Mouse (Mus musculus): Measurements from ENCODE around the gene Lypd5. TPM values are rescaled to one million over a fixed set of nuclear protein-coding genes. Genes with fewer than 3 reads are reported as not detected.

Gene Lypd5
- polyA plus RNA-seq, 2 experiments = 0.50 to 3.1 TPM

DNA sequence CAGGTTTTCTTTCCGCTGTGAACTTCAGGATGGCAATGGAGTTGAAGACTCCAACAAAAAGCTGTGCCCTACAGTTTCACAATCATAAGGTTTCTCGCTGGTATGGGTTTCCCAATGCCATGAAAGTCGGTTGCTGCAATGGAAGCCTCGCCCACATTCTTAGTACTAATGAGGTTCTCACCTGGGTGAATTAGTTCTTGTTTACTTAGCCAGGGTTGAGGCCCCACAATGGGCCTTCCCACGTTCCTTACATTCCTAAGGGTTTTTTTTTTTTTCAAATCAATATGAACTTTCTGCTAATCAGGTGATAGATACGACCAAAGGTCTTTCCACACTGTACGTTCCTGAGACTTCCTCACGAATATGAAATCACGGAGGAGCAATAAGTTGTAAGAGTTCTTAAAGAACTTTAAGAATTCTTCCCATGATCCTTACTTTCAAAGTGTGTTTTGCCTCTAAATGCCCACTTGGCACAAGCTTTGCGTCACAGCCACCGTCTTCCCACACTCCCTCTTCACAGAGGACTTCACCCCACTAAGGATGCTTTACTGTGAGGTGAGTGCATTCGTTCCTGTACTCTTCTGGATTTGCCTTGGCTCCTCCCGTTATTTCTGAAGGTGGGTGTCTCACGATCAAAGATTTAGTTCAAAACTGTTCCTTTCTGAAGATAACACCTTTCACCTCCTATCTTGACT lies 21.6 kb upstream of the Lypd5 start:
- 0 out of 2 replicates have a peak, but pooled peaks cover 6% of the 10 kb centered on the region for H3K4me1 ChIP-seq (ENCODE audit: control insufficient read depth, insufficient read depth, low read length)
- DNase-seq (ENCODE audit: low spot score) = no peak
- WGBS = 83% methylated on average over 14 of the region's 14 CpGs
- H3K36me3 ChIP-seq (ENCODE audit: control insufficient read depth, insufficient read depth, low read length) = no peaks in the 10 kb centered on the region
- TF ChIP-seq POLR2A (IDR thresholded peaks at IDR 0.05; ENCODE audit: borderline replicate concordance, extremely low read depth, insufficient read depth, insufficient read length) = no peak
- no peak overlapping the region for H3K4me3 ChIP-seq (replicated peaks; ENCODE audit: low read length)
- H3K9me3 ChIP-seq (ENCODE audit: control insufficient read depth, low read length) = peaks cover 10% of the 10 kb centered on the region
- no peak for ATAC-seq (ENCODE audit: low FRiP score, low read depth)
- no peak overlapping the region for H3K9ac ChIP-seq (ENCODE audit: low read depth, low read length, severe bottlenecking)
- no peaks in the 10 kb centered on the region for H3K27me3 ChIP-seq (ENCODE audit: control insufficient read depth, insufficient read depth, low read length)
- no peak overlapping the region for H3K4me2 ChIP-seq (replicated peaks; ENCODE audit: low read depth, low read length, severe bottlenecking)
- H3K27ac ChIP-seq (replicated peaks; ENCODE audit: low read depth, low read length) = no peak overlapping the region

DNA sequence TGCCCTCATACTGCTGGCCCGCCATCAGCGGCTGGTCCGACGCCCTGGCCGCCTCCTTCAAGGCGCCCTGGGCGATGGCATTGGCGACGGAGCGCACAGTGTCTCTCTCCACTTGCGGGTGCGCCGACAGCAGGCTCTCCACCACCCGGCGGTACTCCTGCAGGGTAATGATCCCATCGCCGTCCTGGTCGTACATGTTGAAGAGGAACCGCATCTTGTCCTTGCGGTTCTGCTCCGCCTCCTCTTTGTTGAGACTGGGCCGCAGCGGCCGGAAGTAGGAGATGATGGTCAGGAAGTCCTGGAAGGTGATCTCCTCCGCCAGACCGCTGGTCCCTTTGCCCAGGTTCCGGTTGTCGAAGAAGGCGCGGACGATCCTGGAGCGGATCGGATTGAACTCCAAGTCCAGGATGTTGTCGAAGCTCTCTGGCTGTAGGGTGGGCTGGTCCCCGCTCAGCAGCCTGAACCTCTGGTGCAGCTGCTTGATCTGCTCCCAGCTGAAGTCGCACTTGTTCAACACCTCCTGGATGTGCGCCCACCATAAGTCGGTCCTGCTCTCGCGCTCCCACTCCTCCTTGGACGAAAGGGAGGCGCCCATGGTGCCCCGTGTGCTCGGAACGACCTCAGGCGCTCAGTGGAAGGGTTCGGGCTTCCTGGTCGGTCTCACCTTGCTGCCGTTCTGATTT lies 15.6 kb upstream of the Lypd5 start, which contains the start of gene Tescl:
TSS of gene Tescl (minus strand) at position 633 of the 683 bp plus-strand sequence.
- Histone ChIP-seq H3K36me3 (ENCODE audit: control insufficient read depth, insufficient read depth, low read length) (no peaks in the 10 kb centered on the region), H3K27me3 (ENCODE audit: control insufficient read depth, insufficient read depth, low read length) (no peaks in the 10 kb centered on the region; the same call in 1 of the 2 replicates), H3K4me2 (replicated peaks; ENCODE audit: low read depth, low read length, severe bottlenecking) (peak within 1 kb of the TSS; percentile 23; the same call in 1 of the 2 replicates), H3K9ac (ENCODE audit: low read depth, low read length, severe bottlenecking) (no peak within 1 kb of the TSS), H3K9me3 (ENCODE audit: control insufficient read depth, low read length) (no peaks in the 10 kb centered on the region), H3K27ac (replicated peaks; ENCODE audit: low read depth, low read length) (no peak within 1 kb of the TSS), H3K4me3 (replicated peaks; ENCODE audit: low read length) (peak within 1 kb of the TSS; percentile 20), H3K4me1 (ENCODE audit: control insufficient read depth, insufficient read depth, low read length) (no peaks in the 10 kb centered on the region)
- ATAC-seq (ENCODE audit: low FRiP score, low read depth) = no peak
- TF ChIP-seq POLR2A (IDR thresholded peaks at IDR 0.05; ENCODE audit: borderline replicate concordance, extremely low read depth, insufficient read depth, insufficient read length) = no peak
- no peak for DNase-seq (ENCODE audit: low spot score)
- 38% methylated on average over 48 of the region's 49 CpGs for WGBS

DNA sequence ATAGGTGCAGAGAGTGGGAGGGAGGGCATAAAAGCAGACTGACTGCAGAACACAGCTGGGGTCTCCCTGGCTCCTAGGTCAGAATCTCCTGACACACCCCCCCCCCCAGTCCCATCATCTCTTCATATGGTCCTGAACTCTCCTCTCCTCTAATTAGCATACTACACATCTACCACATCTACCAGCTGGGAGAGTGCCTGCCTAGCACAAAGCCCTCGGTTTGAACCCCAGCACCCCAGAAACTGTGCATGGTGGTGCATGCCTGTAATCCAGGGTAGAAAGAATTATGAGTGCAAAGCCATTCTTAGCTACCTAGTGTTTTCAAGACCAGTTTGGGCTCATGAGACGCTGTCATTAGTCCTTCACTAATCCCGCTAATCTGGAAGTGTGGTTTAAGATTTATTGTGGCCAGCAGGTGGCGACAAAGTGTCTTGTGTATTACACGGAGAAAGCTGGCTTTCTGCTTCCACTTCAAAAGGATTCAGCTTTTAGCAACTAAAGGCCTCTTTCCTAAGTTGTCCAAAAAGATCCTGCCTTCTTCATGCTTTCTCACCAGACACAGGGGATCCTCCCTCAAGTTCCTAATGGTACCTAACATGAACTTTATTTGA lies 13.2 kb upstream of the Lypd5 start:
- H3K9ac ChIP-seq (ENCODE audit: low read depth, low read length, severe bottlenecking) = no peak overlapping the region
- no peak overlapping the region for H3K4me2 ChIP-seq (replicated peaks; ENCODE audit: low read depth, low read length, severe bottlenecking)
- H3K36me3 ChIP-seq (ENCODE audit: control insufficient read depth, insufficient read depth, low read length) = no peaks in the 10 kb centered on the region
- H3K27ac ChIP-seq (replicated peaks; ENCODE audit: low read depth, low read length) = no peak overlapping the region
- no peak for TF ChIP-seq POLR2A (IDR thresholded peaks at IDR 0.05; ENCODE audit: borderline replicate concordance, extremely low read depth, insufficient read depth, insufficient read length)
- H3K4me1 ChIP-seq (ENCODE audit: control insufficient read depth, insufficient read depth, low read length) = no peaks in the 10 kb centered on the region
- no peaks in the 10 kb centered on the region; the same call in 1 of the 2 replicates for H3K27me3 ChIP-seq (ENCODE audit: control insufficient read depth, insufficient read depth, low read length)
- H3K9me3 ChIP-seq (ENCODE audit: control insufficient read depth, low read length) = no peaks in the 10 kb centered on the region
- DNase-seq (ENCODE audit: low spot score) = peak; percentile 82
- no peak for ATAC-seq (ENCODE audit: low FRiP score, low read depth)
- 14% methylated on average over 5 of the region's 5 CpGs for WGBS
- no peak overlapping the region for H3K4me3 ChIP-seq (replicated peaks; ENCODE audit: low read length)

- H3K4me3 ChIP-seq (replicated peaks; ENCODE audit: low read length) = no peak overlapping the region
- no peak for TF ChIP-seq POLR2A (IDR thresholded peaks at IDR 0.05; ENCODE audit: borderline replicate concordance, extremely low read depth, insufficient read depth, insufficient read length)
- DNase-seq (ENCODE audit: low spot score) (no peak), ATAC-seq (ENCODE audit: low FRiP score, low read depth) (no peak)
- H3K4me1 ChIP-seq (ENCODE audit: control insufficient read depth, insufficient read depth, low read length) = no peaks in the 10 kb centered on the region
- H3K9ac ChIP-seq (ENCODE audit: low read depth, low read length, severe bottlenecking) = no peak overlapping the region
- H3K27ac ChIP-seq (replicated peaks; ENCODE audit: low read depth, low read length) = no peak overlapping the region
- 48% methylated on average over 2 of the region's 2 CpGs for WGBS
- H3K27me3 ChIP-seq (ENCODE audit: control insufficient read depth, insufficient read depth, low read length) = no peaks in the 10 kb centered on the region; the same call in 1 of the 2 replicates
- H3K9me3 ChIP-seq (ENCODE audit: control insufficient read depth, low read length) = no peaks in the 10 kb centered on the region
- H3K4me2 ChIP-seq (replicated peaks; ENCODE audit: low read depth, low read length, severe bottlenecking) = no peak overlapping the region
- H3K36me3 ChIP-seq (ENCODE audit: control insufficient read depth, insufficient read depth, low read length) = no peaks in the 10 kb centered on the region
Observed at GRCm38 (mm10) chr7:24338241-24338640, 10.8 kb upstream of the Lypd5 start.

GRCm38 (mm10) chr7:24343701-24344272 lies 5.2 kb upstream of the Lypd5 start:
- no peaks in the 10 kb centered on the region for H3K9me3 ChIP-seq (ENCODE audit: control insufficient read depth, low read length)
- no peaks in the 10 kb centered on the region for H3K4me1 ChIP-seq (ENCODE audit: control insufficient read depth, insufficient read depth, low read length)
- WGBS = 70% methylated on average over 7 of the region's 7 CpGs
- no peak for ATAC-seq (ENCODE audit: low FRiP score, low read depth)
- H3K27me3 ChIP-seq (ENCODE audit: control insufficient read depth, insufficient read depth, low read length) = no peaks in the 10 kb centered on the region
- DNase-seq (ENCODE audit: low spot score) = no peak
- H3K9ac ChIP-seq (ENCODE audit: low read depth, low read length, severe bottlenecking) = no peak overlapping the region
- no peak overlapping the region for H3K27ac ChIP-seq (replicated peaks; ENCODE audit: low read depth, low read length)
- TF ChIP-seq POLR2A (IDR thresholded peaks at IDR 0.05; ENCODE audit: borderline replicate concordance, extremely low read depth, insufficient read depth, insufficient read length) = no peak
- H3K4me2 ChIP-seq (replicated peaks; ENCODE audit: low read depth, low read length, severe bottlenecking) = no peak overlapping the region
- no peaks in the 10 kb centered on the region for H3K36me3 ChIP-seq (ENCODE audit: control insufficient read depth, insufficient read depth, low read length)
- H3K4me3 ChIP-seq (replicated peaks; ENCODE audit: low read length) = no peak overlapping the region

Measured in limb, embryonic 14.5 days (tissue).